Mouse (Mus musculus) CH12.LX (cell line): ENCODE measurements around the gene Yipf1. TPM values are rescaled to one million over a fixed set of nuclear protein-coding genes. Genes with fewer than 3 reads are reported as not detected.

ENCODE experiments used
- DNase-seq: peaks from one replicate; pipeline ENCODE4 v3.0.0-alpha.2; 2013; ENCODE audit errors: extremely low read depth
- H3K27ac ChIP-seq: 2 replicates; pipeline ENCODE4 v1.5.1; 2012; ENCODE audit warnings: low read depth, mild to moderate bottlenecking, control low read depth, moderate library complexity; ENCODE audit not compliant: insufficient read depth
- H3K27me3 ChIP-seq: replicated peaks from 2 replicates; pipeline ENCODE3; 2012; ENCODE audit warnings: inconsistent platforms
- H3K36me3 ChIP-seq, 2 experiments: replicated peaks in 1 of 2; 2 replicates each; pipeline versions ENCODE3 to v1.6.1; 2012; ENCODE audit warnings: inconsistent platforms in 1 of 2, low read length in 1 of 2, mild to moderate bottlenecking in 1 of 2, mixed read lengths in 1 of 2, moderate library complexity in 1 of 2; ENCODE audit not compliant: control insufficient read depth in 1 of 2, insufficient read depth in 1 of 2
- H3K4me1 ChIP-seq, 2 experiments: 2 replicates each; pipeline ENCODE4 v1.6.1; 2012; ENCODE audit warnings: inconsistent platforms in 1 of 2, moderate library complexity in 1 of 2; ENCODE audit not compliant: insufficient read depth in 2 of 2, control insufficient read depth in 1 of 2
- H3K4me2 ChIP-seq: 2 replicates; pipeline ENCODE4 v1.6.1; 2012; ENCODE audit warnings: low read depth, mild to moderate bottlenecking, control low read depth; ENCODE audit not compliant: poor library complexity, insufficient read depth, severe bottlenecking
- H3K4me3 ChIP-seq, 3 experiments: fragments of 150-350 bp in 1 of 3; sonication (generic) in 1 of 3; replicated peaks in 1 of 3; 2 replicates each; pipeline versions ENCODE3 to v1.5.1; 2011 to 2012; ENCODE audit warnings: low read depth in 2 of 3, low read length in 2 of 3, mild to moderate bottlenecking in 2 of 3, moderate library complexity in 2 of 3, control low read depth in 1 of 3, improper control_type of control experiment in 1 of 3, inconsistent platforms in 1 of 3, mixed read lengths in 1 of 3; ENCODE audit not compliant: poor library complexity in 1 of 3
- H3K79me2 ChIP-seq: replicated peaks from 2 replicates; pipeline ENCODE4 v1.6.1; 2012; ENCODE audit warnings: mild to moderate bottlenecking, moderate library complexity; ENCODE audit not compliant: control insufficient read depth, poor library complexity, insufficient read depth, severe bottlenecking; ENCODE audit errors: extremely low read depth
- H3K9ac ChIP-seq: 2 replicates; pipeline ENCODE4 v1.6.1; 2012; ENCODE audit warnings: low read depth, mild to moderate bottlenecking, control low read depth, moderate library complexity; ENCODE audit not compliant: insufficient read depth
- H3K9me3 ChIP-seq: replicated peaks from 2 replicates; pipeline ENCODE3; 2012; ENCODE audit warnings: low read length, inconsistent platforms, mixed read lengths
- CHD2 ChIP-seq: IDR thresholded peaks from 2 replicates; pipeline ENCODE4 v1.6.1; 2011; ENCODE audit warnings: low read length, improper control_type of control experiment
- CTCF ChIP-seq, 2 experiments: IDR thresholded peaks in 1 of 2; conservative IDR thresholded peaks in 1 of 2; 2 replicates each; pipeline ENCODE4 v1.5.1; 2011 to 2012; ENCODE audit warnings: low read depth in 2 of 2, low read length in 2 of 2, improper control_type of control experiment in 1 of 2, inconsistent platforms in 1 of 2, mild to moderate bottlenecking in 1 of 2, moderate library complexity in 1 of 2
- E2F4 ChIP-seq: IDR thresholded peaks from 2 replicates; pipeline ENCODE4 v1.6.1; 2011; ENCODE audit warnings: low read depth, low read length, improper control_type of control experiment; ENCODE audit not compliant: insufficient replicate concordance
- EP300 ChIP-seq: IDR thresholded peaks from 2 replicates; pipeline ENCODE4 v1.6.1; 2011; ENCODE audit warnings: low read length, improper control_type of control experiment
- ETS1 ChIP-seq: conservative IDR thresholded peaks from 2 replicates; pipeline ENCODE4 v1.6.1; 2012; ENCODE audit warnings: low read depth, mild to moderate bottlenecking, inconsistent platforms, low read length, improper control_type of control experiment, moderate library complexity
- GABPA ChIP-seq: IDR thresholded peaks from 2 replicates; pipeline ENCODE4 v1.6.1; 2012; ENCODE audit warnings: low read depth, low read length, improper control_type of control experiment, inconsistent platforms; ENCODE audit not compliant: insufficient replicate concordance
- JUN ChIP-seq: IDR thresholded peaks from 2 replicates; pipeline ENCODE4 v1.6.1; 2011; ENCODE audit warnings: low read depth, mild to moderate bottlenecking, low read length, improper control_type of control experiment, moderate library complexity; ENCODE audit not compliant: insufficient read depth
- KAT2A ChIP-seq: IDR thresholded peaks from 2 replicates; pipeline ENCODE4 v1.6.1; 2012; ENCODE audit warnings: low read length, improper control_type of control experiment, inconsistent platforms; ENCODE audit not compliant: insufficient replicate concordance
- MAFK ChIP-seq: IDR thresholded peaks from 2 replicates; pipeline ENCODE4 v1.6.1; 2011; ENCODE audit warnings: low read length, improper control_type of control experiment; ENCODE audit not compliant: insufficient replicate concordance
- MAZ ChIP-seq: IDR thresholded peaks from 2 replicates; pipeline ENCODE4 v1.6.1; 2012; ENCODE audit warnings: low read depth, mild to moderate bottlenecking, inconsistent platforms, low read length, improper control_type of control experiment, moderate library complexity
- RAD21 ChIP-seq: IDR thresholded peaks from 2 replicates; pipeline ENCODE4 v1.6.1; 2011; ENCODE audit warnings: low read depth, mild to moderate bottlenecking, low read length, improper control_type of control experiment, moderate library complexity
- SMC3 ChIP-seq: IDR thresholded peaks from 2 replicates; pipeline ENCODE4 v1.6.1; 2011; ENCODE audit warnings: low read depth, low read length, improper control_type of control experiment
- TBP ChIP-seq: conservative IDR thresholded peaks from 2 replicates; pipeline ENCODE4 v1.6.1; 2011; ENCODE audit warnings: low read depth, low read length, improper control_type of control experiment
- UBTF ChIP-seq: IDR thresholded peaks from 2 replicates; pipeline ENCODE4 v1.6.1; 2012; ENCODE audit warnings: low read depth, mild to moderate bottlenecking, inconsistent platforms, low read length, improper control_type of control experiment, moderate library complexity
- USF1 ChIP-seq: IDR thresholded peaks from 2 replicates; pipeline ENCODE4 v1.6.1; 2014; ENCODE audit warnings: low read depth, mild to moderate bottlenecking, inconsistent platforms, low read length, improper control_type of control experiment
- USF2 ChIP-seq: conservative IDR thresholded peaks from 2 replicates; pipeline ENCODE4 v1.6.1; 2011; ENCODE audit warnings: low read depth, low read length, improper control_type of control experiment
- ZC3H11A ChIP-seq: IDR thresholded peaks from 2 replicates; pipeline ENCODE4 v1.6.1; 2012; ENCODE audit warnings: low read depth, mild to moderate bottlenecking, inconsistent platforms, low read length, improper control_type of control experiment
- ZKSCAN1 ChIP-seq: IDR thresholded peaks from 2 replicates; pipeline ENCODE4 v1.6.1; 2012; ENCODE audit warnings: low read depth, inconsistent platforms, low read length, improper control_type of control experiment, borderline replicate concordance
- ZMIZ1 ChIP-seq: IDR thresholded peaks from 2 replicates; pipeline ENCODE4 v1.6.1; 2012; ENCODE audit warnings: low read depth, mild to moderate bottlenecking, inconsistent platforms, low read length, improper control_type of control experiment
- dilution Hi-C: fragments of 300-500 bp; cut with MboI; formaldehyde crosslinking; loops from 2 replicates; pipeline ENCODE4 v1.14.3; 2020; ENCODE audit warnings: low sequenced_read_pairs; ENCODE audit not compliant: extremely low pct_unique_long_range_greater_than_20kb, extremely low pct_ligation_motif_present
- in situ Hi-C: fragments of 300-500 bp; cut with MboI; formaldehyde crosslinking; loops from 3 replicates; pipeline ENCODE4 v1.14.3; 2019; ENCODE audit warnings: low sequenced_read_pairs, low pct_ligation_motif_present, low pct_unique_long_range_greater_than_20kb, mixed read lengths
- polyA plus RNA-seq: library from polyadenylated mRNA; unstranded; fragments of >175 nt; gene quantifications from 2 replicates; pipeline ENCODE4 v1.2.1, GENCODE M21; 2012; ENCODE audit warnings: low read depth; ENCODE audit not compliant: insufficient read length
- total RNA-seq, 2 experiments: library from RNA; depleted of rRNA; stranded (reverse); fragments of 300-350 nt in 1 of 2; fragments of >200 nt in 1 of 2; gene quantifications; 2 replicates each; pipeline ENCODE4 v1.2.3; 2012 to 2014

The Yipf1 gene
- total and polyA plus RNA-seq, 3 experiments, result 47.2 to 60.5 (median 52.8) TPM

DNA sequence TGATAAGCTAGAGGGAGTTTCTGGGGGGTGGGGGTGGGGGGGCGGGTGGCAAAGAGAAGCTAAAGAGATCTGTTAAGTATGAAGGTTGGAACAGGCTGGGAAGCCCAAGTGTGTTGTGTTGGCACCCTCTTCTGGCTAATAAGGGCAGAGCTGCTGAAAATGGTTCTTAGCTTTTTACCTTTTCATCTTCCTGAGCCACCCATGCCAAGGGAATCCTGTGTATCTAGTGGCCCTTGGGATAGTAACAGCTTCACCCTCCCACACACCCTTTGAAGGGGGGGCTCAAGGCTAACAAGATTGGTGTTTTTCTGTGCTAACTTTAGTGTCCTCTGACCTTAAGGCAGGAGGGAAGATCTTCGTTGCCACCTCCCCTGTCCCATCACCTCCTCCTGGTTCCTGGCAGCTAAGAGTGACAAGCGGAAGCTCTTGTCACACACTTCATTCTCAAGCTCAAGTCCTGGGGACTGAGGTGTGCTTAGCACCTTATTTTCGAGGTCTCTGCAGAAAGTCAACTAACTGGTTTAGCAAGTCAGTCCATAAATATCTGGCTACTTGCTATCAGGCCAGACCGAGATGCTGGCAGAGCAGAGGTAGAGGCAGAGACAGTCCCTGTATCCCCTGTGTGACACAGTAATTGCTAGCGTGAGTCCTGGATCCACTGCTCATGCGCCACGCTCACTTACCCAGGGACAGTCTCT is 35.3 kb downstream of the Yipf1 start:
- Histone ChIP-seq H3K27ac (no peak overlapping the region), H3K36me3 (peaks cover 20 to 84% of the 10 kb centered on the region in 2 experiments), H3K9me3 (no peaks in the 10 kb centered on the region), H3K79me2 (no peaks in the 10 kb centered on the region), H3K4me2 (no peak overlapping the region), H3K27me3 (no peaks in the 10 kb centered on the region), H3K4me3 (no peak overlapping the region), H3K9ac (no peak overlapping the region), H3K4me1 (peaks cover 0 to 25% of the 10 kb centered on the region in 2 experiments; a peak in 2 of 4 replicates)
- in situ Hi-C loops, result loop anchor here (5.0 kb wide), 1 partner anchor 97 kb away; the partner anchor contains the start of genes Hspb11 and Lrrc42
- dilution Hi-C loops, result no loop called here
- DNase-seq, result peak; percentile 64
- TF ChIP-seq SMC3 (peak; percentile 79), CHD2 (no peak), MAFK (no peak), RAD21 (peak; percentile 82), CTCF (conservative IDR thresholded peaks at IDR 0.05 in 1 of 2, IDR thresholded peaks at IDR 0.05 in 1 of 2; ENCODE audit: low read depth in 2 of 2, low read length in 2 of 2) (peak; percentile 49 to 80), ZC3H11A (peak; percentile 34; the same call in 1 of the 2 replicates)

DNA sequence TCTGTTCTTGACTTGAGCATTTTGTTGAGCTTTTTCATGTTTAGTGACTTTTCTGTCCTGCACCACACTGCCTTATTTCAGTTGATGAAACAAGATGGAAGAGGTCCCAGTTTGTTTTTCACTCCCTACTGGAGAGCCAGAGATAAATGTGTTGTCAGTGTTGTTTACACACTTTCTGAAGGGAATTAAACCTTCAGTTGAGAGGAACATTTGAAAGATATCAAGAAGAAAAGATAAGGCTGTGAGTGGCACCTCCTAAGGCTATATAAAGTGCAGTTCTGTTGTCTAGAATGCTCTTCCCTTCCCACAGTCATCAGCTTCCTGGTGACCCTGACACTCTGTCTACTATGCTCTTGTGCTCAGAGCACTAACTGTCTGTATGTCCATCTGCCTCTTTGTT is 37.2 kb downstream of the Yipf1 start:
- dilution Hi-C loops, result no loop called here
- in situ Hi-C loops, result no loop called here
- Histone ChIP-seq H3K27me3 (no peaks in the 10 kb centered on the region), H3K9ac (no peak overlapping the region), H3K4me3 (no peak overlapping the region), H3K27ac (no peak overlapping the region), H3K9me3 (no peaks in the 10 kb centered on the region), H3K79me2 (no peaks in the 10 kb centered on the region), H3K4me1 (peaks cover 0 to 28% of the 10 kb centered on the region in 2 experiments; a peak in 2 of 4 replicates), H3K36me3 (peaks cover 11 to 82% of the 10 kb centered on the region in 2 experiments), H3K4me2 (no peak overlapping the region)
- DNase-seq, result no peak
- TF ChIP-seq UBTF, result no peak
- no peak for TF ChIP-seq ETS1
- no peak for TF ChIP-seq MAZ
- TF ChIP-seq EP300, result no peak
- no peak for TF ChIP-seq USF1
- no peak for TF ChIP-seq JUN
- TF ChIP-seq E2F4, result no peak
- TF ChIP-seq ZKSCAN1, result no peak
- TF ChIP-seq KAT2A, result no peak
- TF ChIP-seq GABPA, result no peak
- no peak for TF ChIP-seq ZMIZ1
- no peak for TF ChIP-seq USF2
- TF ChIP-seq TBP, result no peak
